ENCODE assay signal across 11 mouse cellular contexts in the genomic region with DNA sequence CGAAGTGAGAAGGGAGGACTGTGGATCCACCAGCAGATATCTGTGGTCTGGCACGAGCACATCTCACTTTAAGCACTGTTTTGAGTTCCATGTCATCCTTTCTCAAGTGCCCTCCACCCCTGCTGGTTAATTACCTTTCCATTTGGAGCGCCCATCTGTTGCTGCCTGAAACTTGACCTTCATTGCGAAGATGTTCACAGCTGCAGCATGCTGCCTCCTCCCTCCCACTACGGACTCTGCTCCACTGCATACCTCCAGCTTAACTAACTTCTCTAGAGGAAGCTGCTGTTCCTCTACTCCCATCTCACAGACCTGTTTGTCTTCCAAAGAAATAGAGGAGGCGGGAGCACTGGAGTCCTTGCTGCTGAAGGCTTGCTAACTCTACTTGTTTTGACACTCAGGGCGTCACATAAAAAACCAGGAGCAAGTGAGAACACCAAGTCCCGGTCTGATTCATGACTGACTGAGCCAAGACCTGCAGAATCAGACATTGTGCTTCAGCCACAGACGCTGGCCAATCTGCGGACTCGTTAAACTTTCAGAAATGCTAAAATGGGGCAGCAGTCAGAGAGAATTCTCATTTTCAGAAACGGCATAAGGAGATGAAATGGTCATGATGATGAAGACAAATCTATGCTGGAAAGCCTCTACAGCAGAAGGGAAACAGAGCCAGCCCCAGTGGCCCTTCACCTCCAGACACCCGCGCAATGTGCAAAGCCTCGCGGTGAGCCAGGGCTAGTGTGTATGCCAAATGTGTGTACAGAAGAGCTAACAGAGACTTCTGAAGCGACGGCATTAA.
DNase-seq lines count a peak whose midpoint lies in the region; ATAC-seq and TF ChIP-seq lines count a peak whose summit lies in the region.
"Had no signal": no experiment of that assay in that cellular context is flagged by ENCODE, and none has a peak within 500 bp of the region (broad histone marks: within the 10 kb centered on the region; RNA-seq: fewer than 3 reads in every experiment).

No protein-coding gene starts in this region.

- DNase-seq in forebrain, embryonic 14.5 days (ENCODE audit: low spot score), result no peak
- DNase-seq in hindbrain, postnatal 0 days (ENCODE audit: low spot score), result no peak
- DNase-seq in lung, postnatal 10 days, result peak; percentile 28
- no peak for DNase-seq in lung, postnatal 36 days
- DNase-seq in kidney, postnatal 36 days, result peak; percentile 30 to 37
- no peak for DNase-seq in frontal cortex, postnatal 10 days (ENCODE audit: low spot score in 2 of 2)
- DNase-seq: liver, embryonic 13.5 days had no signal

- H3K27ac ChIP-seq in forebrain, embryonic 13.5 days, result no peak overlapping the region
- no peak overlapping the region for H3K27ac ChIP-seq in forebrain, embryonic 14.5 days (ENCODE audit: low read depth, low read length)
- no peak overlapping the region for H3K27ac ChIP-seq in hindbrain, postnatal 0 days
- H3K27ac ChIP-seq in hindbrain, embryonic 16.5 days (ENCODE audit: low read depth, low read length), result no peak overlapping the region
- H3K27ac ChIP-seq: left cerebral cortex, adult 2 months; liver, embryonic 13.5 days; midbrain, embryonic 12.5 days had no signal

- 0 out of 2 replicates have a peak, but pooled peaks have one; percentile 10 for ATAC-seq in forebrain, embryonic 13.5 days
- no peak for ATAC-seq in forebrain, embryonic 14.5 days
- ATAC-seq in hindbrain, postnatal 0 days, result 0 out of 2 replicates have a peak, but pooled peaks have one; percentile 29
- no peak for ATAC-seq in hindbrain, embryonic 16.5 days

- no peak for TF ChIP-seq CTCF in hindbrain, postnatal 0 days (IDR thresholded peaks at IDR 0.05; ENCODE audit: low read depth)

- H3K27me3 ChIP-seq in forebrain, embryonic 13.5 days, result peaks cover 35% of the 10 kb centered on the region
- H3K27me3 ChIP-seq in forebrain, embryonic 14.5 days (replicated peaks; ENCODE audit: control insufficient read depth, insufficient read depth, low read length), result no peaks in the 10 kb centered on the region; the same call in 1 of the 2 replicates
- H3K27me3 ChIP-seq in hindbrain, postnatal 0 days (ENCODE audit: insufficient read depth, low read length), result no peaks in the 10 kb centered on the region
- no peaks in the 10 kb centered on the region for H3K27me3 ChIP-seq in hindbrain, embryonic 16.5 days (replicated peaks; ENCODE audit: control insufficient read depth, insufficient read depth, low read length)
- H3K27me3 ChIP-seq: liver, embryonic 13.5 days had no signal

- 69% methylated on average over 18 of the region's 18 CpGs for WGBS in forebrain, embryonic 13.5 days
- 68% methylated on average over 18 of the region's 18 CpGs for WGBS in forebrain, embryonic 14.5 days
- 64% methylated on average over 18 of the region's 18 CpGs for WGBS in hindbrain, postnatal 0 days
- 69% methylated on average over 18 of the region's 18 CpGs for WGBS in hindbrain, embryonic 16.5 days

- peaks cover 20% of the 10 kb centered on the region for H3K4me1 ChIP-seq in forebrain, embryonic 13.5 days
- peaks cover 12% of the 10 kb centered on the region for H3K4me1 ChIP-seq in forebrain, embryonic 14.5 days (ENCODE audit: control insufficient read depth, insufficient read depth, low read length)
- H3K4me1 ChIP-seq in hindbrain, postnatal 0 days (ENCODE audit: insufficient read depth, low read length), result no peaks in the 10 kb centered on the region; the same call in 1 of the 2 replicates
- H3K4me1 ChIP-seq in hindbrain, embryonic 16.5 days (ENCODE audit: control insufficient read depth, insufficient read depth, low read depth, low read length), result peaks cover 11% of the 10 kb centered on the region
- H3K4me1 ChIP-seq: liver, embryonic 13.5 days had no signal

- H3K4me2 ChIP-seq in forebrain, embryonic 13.5 days, result no peak overlapping the region
- no peak overlapping the region for H3K4me2 ChIP-seq in forebrain, embryonic 14.5 days (ENCODE audit: low read length)
- no peak overlapping the region for H3K4me2 ChIP-seq in hindbrain, postnatal 0 days (ENCODE audit: low read depth, low read length)
- H3K4me2 ChIP-seq in hindbrain, embryonic 16.5 days (ENCODE audit: low read length), result no peak overlapping the region
- H3K4me2 ChIP-seq: liver, embryonic 13.5 days; midbrain, embryonic 12.5 days had no signal

- no peak overlapping the region for H3K9ac ChIP-seq in forebrain, embryonic 13.5 days
- no peak overlapping the region for H3K9ac ChIP-seq in forebrain, embryonic 14.5 days (ENCODE audit: low read length)
- no peak overlapping the region for H3K9ac ChIP-seq in hindbrain, postnatal 0 days (replicated peaks; ENCODE audit: low read length)
- H3K9ac ChIP-seq in hindbrain, embryonic 16.5 days (ENCODE audit: low read depth, low read length), result no peak overlapping the region
- H3K9ac ChIP-seq: liver, embryonic 13.5 days; midbrain, embryonic 12.5 days had no signal

- H3K4me3 ChIP-seq in forebrain, embryonic 13.5 days, result no peak overlapping the region
- no peak overlapping the region for H3K4me3 ChIP-seq in forebrain, embryonic 14.5 days (ENCODE audit: low read depth, low read length)
- H3K4me3 ChIP-seq in hindbrain, postnatal 0 days (ENCODE audit: low read length), result no peak overlapping the region
- H3K4me3 ChIP-seq in hindbrain, embryonic 16.5 days (ENCODE audit: low read length), result no peak overlapping the region
- H3K4me3 ChIP-seq: left cerebral cortex, adult 2 months; liver, embryonic 13.5 days; midbrain, embryonic 12.5 days had no signal

- H3K36me3 ChIP-seq in forebrain, embryonic 13.5 days (ENCODE audit: poor library complexity, severe bottlenecking), result no peaks in the 10 kb centered on the region
- no peaks in the 10 kb centered on the region for H3K36me3 ChIP-seq in forebrain, embryonic 14.5 days (ENCODE audit: control insufficient read depth, insufficient read depth, low read length)
- H3K36me3 ChIP-seq in hindbrain, postnatal 0 days (ENCODE audit: insufficient read depth, low read length), result no peaks in the 10 kb centered on the region
- no peaks in the 10 kb centered on the region for H3K36me3 ChIP-seq in hindbrain, embryonic 16.5 days (ENCODE audit: control insufficient read depth, insufficient read depth, low read length)
- H3K36me3 ChIP-seq: liver, embryonic 13.5 days had no signal

- H3K9me3 ChIP-seq in forebrain, embryonic 13.5 days (replicated peaks), result no peaks in the 10 kb centered on the region
- no peaks in the 10 kb centered on the region for H3K9me3 ChIP-seq in forebrain, embryonic 14.5 days (replicated peaks; ENCODE audit: control insufficient read depth, low read length)
- H3K9me3 ChIP-seq in hindbrain, postnatal 0 days (ENCODE audit: low read length), result no peaks in the 10 kb centered on the region
- H3K9me3 ChIP-seq in hindbrain, embryonic 16.5 days (ENCODE audit: control insufficient read depth, low read length), result no peaks in the 10 kb centered on the region
- H3K9me3 ChIP-seq: liver, embryonic 13.5 days; midbrain, embryonic 12.5 days had no signal

Comparison
In these comparisons a context has a peak if more than half of its experiments do, and no peak if none do; other contexts are left out.
1. ATAC-seq: peak in forebrain, embryonic 13.5 days (single experiment) and hindbrain, postnatal 0 days (single experiment); none in forebrain, embryonic 14.5 days (single experiment) and hindbrain, embryonic 16.5 days (single experiment).
2. DNase-seq: peak in lung, postnatal 10 days (single experiment) and kidney, postnatal 36 days (2 of 2); none in forebrain, embryonic 14.5 days (single experiment), hindbrain, postnatal 0 days (single experiment), lung, postnatal 36 days (single experiment) and frontal cortex, postnatal 10 days (0 of 2).